Mouse (Mus musculus) embryonic facial prominence, embryonic 13.5 days (tissue): ENCODE measurements around the gene Sh3d19. TPM values are rescaled to one million over a fixed set of nuclear protein-coding genes. Genes with fewer than 3 reads are reported as not detected.
A peak's percentile ranks its signal among the peaks of the same experiment; 100 is the strongest.

Experiments used
- ATAC-seq: fragments of 200-750 bp; cut with Nextera tagmentation; 2 replicates; pipeline ENCODE4 v1.8.0; 2017; ENCODE audit warnings: low read depth; ENCODE audit not compliant: insufficient number of reproducible peaks, insufficient read depth, low FRiP score, low TSS enrichment
- H3K27ac ChIP-seq: fragments of 300-500 bp; sonication (generic); 2 replicates; pipeline ENCODE4 v1.5.1; 2015; ENCODE audit warnings: moderate library complexity, mild to moderate bottlenecking, inconsistent platforms
- H3K27me3 ChIP-seq: fragments of 300-500 bp; sonication (generic); 2 replicates; pipeline ENCODE4 v1.6.1; 2015; ENCODE audit warnings: mild to moderate bottlenecking, inconsistent platforms
- H3K36me3 ChIP-seq: fragments of 300-500 bp; sonication (generic); 2 replicates; pipeline ENCODE4 v1.6.1; 2015; ENCODE audit warnings: mild to moderate bottlenecking, inconsistent platforms
- H3K4me1 ChIP-seq: fragments of 300-500 bp; sonication (generic); 2 replicates; pipeline ENCODE4 v1.6.1; 2015; ENCODE audit warnings: inconsistent platforms
- H3K4me2 ChIP-seq: fragments of 300-500 bp; sonication (generic); 2 replicates; pipeline ENCODE4 v1.6.1; 2015; ENCODE audit warnings: moderate library complexity, mild to moderate bottlenecking, inconsistent platforms
- H3K4me3 ChIP-seq: fragments of 300-500 bp; sonication (generic); 2 replicates; pipeline ENCODE4 v1.5.1; 2015; ENCODE audit warnings: mild to moderate bottlenecking, inconsistent platforms
- H3K9ac ChIP-seq: fragments of 300-500 bp; sonication (generic); 2 replicates; pipeline ENCODE4 v1.6.1; 2015; ENCODE audit warnings: mild to moderate bottlenecking, inconsistent platforms
- H3K9me3 ChIP-seq: fragments of 300-500 bp; sonication (generic); 2 replicates; pipeline ENCODE4 v1.6.1; 2016; ENCODE audit warnings: inconsistent platforms
- WGBS: fragments of 180-500 bp; shearing (Covaris S2); methylation state at CpG from one replicate; pipeline ENCODE4 v1.1.7; 2015; ENCODE audit warnings: mixed read lengths; 5-methylcytosine and 5-hydroxymethylcytosine counted together
- polyA plus RNA-seq: library from polyadenylated mRNA; unstranded; fragments of >200 nt; fragmentation: Nextera tagmentation; extraction: Ambion mirVana; gene quantifications from 2 replicates; pipeline ENCODE4 v1.2.1, GENCODE M21; 2015

Gene Sh3d19
- polyA plus RNA-seq, 1 experiment from 2014 or later, result 26.2 TPM

- 78% methylated on average over 9 of the region's 9 CpGs for WGBS
- Histone ChIP-seq H3K9me3 (no peaks in the 10 kb centered on the region), H3K4me3 (no peak overlapping the region), H3K4me1 (peaks cover 29% of the 10 kb centered on the region), H3K27me3 (no peaks in the 10 kb centered on the region), H3K27ac (peak overlapping the region; percentile 86; the same call in 1 of the 2 replicates), H3K9ac (no peak overlapping the region), H3K4me2 (no peak overlapping the region), H3K36me3 (peaks cover 9% of the 10 kb centered on the region)
- ATAC-seq, result no peak
These were observed 67.1 kb downstream of the Sh3d19 start for GRCm38 (mm10) chr3:86037926-86038484.

DNA sequence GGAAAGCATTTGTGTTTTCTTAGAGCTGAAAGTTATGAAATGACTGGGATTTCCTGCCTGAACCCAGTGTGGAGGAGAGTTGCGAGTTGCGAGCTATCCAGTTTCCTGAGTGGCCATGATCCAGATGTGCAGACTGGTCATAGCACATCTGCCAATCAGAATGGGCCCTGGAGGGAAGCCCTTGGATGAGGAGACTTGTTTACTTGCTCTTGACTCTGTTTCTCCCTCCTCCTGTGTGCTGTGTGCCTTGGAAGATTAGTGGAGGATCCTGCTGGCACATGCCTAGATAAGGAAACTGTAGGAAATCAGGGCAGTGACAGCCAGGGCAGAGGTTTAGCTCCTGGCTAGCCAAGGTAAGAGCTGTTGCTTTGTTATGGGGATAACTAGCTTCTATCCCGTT, 67.7 kb downstream of the Sh3d19 start:
- peak overlapping the region; percentile 86 for H3K27ac ChIP-seq
- WGBS, result 12% methylated on average over 3 of the region's 3 CpGs
- ATAC-seq, result 0 out of 2 replicates have a peak, but pooled peaks have one; percentile 71

GRCm38 (mm10) chr3:86040286-86041201, 69.6 kb downstream of the Sh3d19 start:
- ATAC-seq, result no peak
- Histone ChIP-seq H3K9ac (no peak overlapping the region), H3K9me3 (no peaks in the 10 kb centered on the region), H3K36me3 (peaks cover 10% of the 10 kb centered on the region), H3K4me2 (peak overlapping the region; percentile 26; the same call in 1 of the 2 replicates), H3K27me3 (no peaks in the 10 kb centered on the region), H3K4me1 (peaks cover 29% of the 10 kb centered on the region), H3K4me3 (no peak overlapping the region), H3K27ac (peak overlapping the region; percentile 79; the same call in 1 of the 2 replicates)
- 61% methylated on average over 14 of the region's 14 CpGs for WGBS

More for the DNA sequence above, 67.7 kb downstream of the Sh3d19 start:
- H3K36me3 ChIP-seq, result peaks cover 8% of the 10 kb centered on the region
- peak overlapping the region; percentile 54; the same call in 1 of the 2 replicates for H3K9ac ChIP-seq
- H3K27me3 ChIP-seq, result no peaks in the 10 kb centered on the region
- H3K4me3 ChIP-seq, result 0 out of 2 replicates have a peak overlapping the region, but pooled peaks have one; percentile 5
- H3K4me1 ChIP-seq, result peaks cover 29% of the 10 kb centered on the region
- peak overlapping the region; percentile 42 for H3K4me2 ChIP-seq
- H3K9me3 ChIP-seq, result no peaks in the 10 kb centered on the region

DNA sequence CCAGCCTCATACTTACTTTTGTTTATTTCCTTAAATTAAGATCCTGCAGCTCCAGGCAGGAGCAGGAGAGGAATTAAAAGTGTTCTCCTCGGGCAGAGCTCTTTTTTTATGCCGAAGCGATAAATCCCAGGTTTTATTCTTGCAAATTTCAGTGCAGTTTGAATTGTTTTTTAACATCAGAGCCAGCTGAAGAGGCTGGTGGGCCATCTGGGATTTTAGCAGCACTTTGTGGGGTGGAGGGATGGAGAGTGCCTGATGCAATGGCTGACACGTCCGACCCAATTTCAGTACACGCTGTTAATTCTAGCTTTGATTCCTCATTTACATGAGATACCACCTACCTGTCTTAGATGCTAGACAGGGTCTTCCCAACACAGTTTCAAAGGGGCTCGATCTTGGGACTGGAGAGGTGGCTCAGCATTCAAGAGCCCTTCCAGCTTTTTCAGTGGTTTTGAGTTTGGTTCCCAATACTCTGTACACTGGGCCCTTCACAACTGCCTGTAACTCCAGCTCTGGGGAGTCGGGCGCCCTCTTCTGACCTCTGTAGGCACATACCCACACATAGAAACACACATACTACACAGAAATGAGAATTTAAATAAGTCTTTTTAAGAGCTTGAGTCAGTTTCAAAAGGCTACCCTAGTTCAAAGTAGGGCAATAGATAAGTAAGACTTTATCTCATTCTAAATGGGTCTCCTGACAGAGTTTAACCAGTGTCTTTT, 76.9 kb downstream of the Sh3d19 start:
- no peak overlapping the region for H3K4me2 ChIP-seq
- no peak overlapping the region for H3K27ac ChIP-seq
- H3K27me3 ChIP-seq, result no peaks in the 10 kb centered on the region
- ATAC-seq, result no peak
- H3K9me3 ChIP-seq, result no peaks in the 10 kb centered on the region
- H3K9ac ChIP-seq, result no peak overlapping the region
- H3K4me3 ChIP-seq, result no peak overlapping the region
- H3K36me3 ChIP-seq, result peaks cover 29% of the 10 kb centered on the region
- H3K4me1 ChIP-seq, result 0 out of 2 replicates have a peak, but pooled peaks cover 4% of the 10 kb centered on the region
- WGBS, result 92% methylated on average over 9 of the region's 9 CpGs

- 0 out of 2 replicates have a peak, but pooled peaks cover 10% of the 10 kb centered on the region for H3K4me1 ChIP-seq
- no peaks in the 10 kb centered on the region for H3K27me3 ChIP-seq
- H3K4me3 ChIP-seq, result no peak overlapping the region
- H3K9me3 ChIP-seq, result no peaks in the 10 kb centered on the region
- no peak overlapping the region for H3K9ac ChIP-seq
- peaks cover 24% of the 10 kb centered on the region for H3K36me3 ChIP-seq
- no peak for ATAC-seq
- no peak overlapping the region for H3K4me2 ChIP-seq
- no peak overlapping the region for H3K27ac ChIP-seq
- WGBS, result 82% methylated on average over 2 of the region's 2 CpGs
These were observed 78.1 kb downstream of the Sh3d19 start for GRCm38 (mm10) chr3:86049041-86049440.

DNA sequence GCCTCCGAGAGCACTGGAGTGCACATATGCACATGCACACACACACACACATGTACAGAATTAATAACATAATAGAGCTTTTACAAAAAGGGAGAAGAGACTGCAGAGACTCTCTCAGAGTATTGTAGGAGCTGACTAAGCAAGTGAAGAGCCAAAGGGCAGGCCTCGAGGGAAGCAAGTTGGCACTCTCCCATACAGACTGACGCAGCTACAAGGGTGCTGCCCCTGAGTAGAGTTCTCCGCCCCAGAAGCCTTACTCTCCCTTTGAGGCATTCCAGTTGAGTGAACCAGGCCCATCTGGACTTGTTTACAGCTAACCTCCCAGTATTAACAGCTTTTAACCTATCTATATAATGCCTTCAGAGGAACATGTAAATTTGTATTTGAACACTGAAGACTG, 85.8 kb downstream of the Sh3d19 start:
- no peak for ATAC-seq
- peaks cover 35% of the 10 kb centered on the region for H3K4me1 ChIP-seq

GRCm38 (mm10) chr3:86057436-86058095, 86.7 kb downstream of the Sh3d19 start:
- Histone ChIP-seq H3K27ac (peak overlapping the region; percentile 62; the same call in 1 of the 2 replicates), H3K4me1 (peaks cover 33% of the 10 kb centered on the region), H3K27me3 (no peaks in the 10 kb centered on the region), H3K9me3 (no peaks in the 10 kb centered on the region), H3K4me2 (no peak overlapping the region), H3K4me3 (no peak overlapping the region), H3K9ac (no peak overlapping the region), H3K36me3 (no peaks in the 10 kb centered on the region)
- 59% methylated on average over 6 of the region's 6 CpGs for WGBS
- ATAC-seq, result no peak

More for the DNA sequence above, 85.8 kb downstream of the Sh3d19 start:
- H3K9ac ChIP-seq, result no peak overlapping the region
- H3K4me3 ChIP-seq, result no peak overlapping the region
- H3K27me3 ChIP-seq, result no peaks in the 10 kb centered on the region
- H3K9me3 ChIP-seq, result no peaks in the 10 kb centered on the region
- no peaks in the 10 kb centered on the region for H3K36me3 ChIP-seq
- 58% methylated on average over 4 of the region's 4 CpGs for WGBS
- H3K27ac ChIP-seq, result 0 out of 2 replicates have a peak overlapping the region, but pooled peaks have one; percentile 24
- no peak overlapping the region for H3K4me2 ChIP-seq

GRCm38 (mm10) chr3:86069646-86070250, 98.8 kb downstream of the Sh3d19 start:
- ATAC-seq, result no peak
- Histone ChIP-seq H3K4me1 (peaks cover 24% of the 10 kb centered on the region), H3K9ac (no peak overlapping the region), H3K4me3 (no peak overlapping the region), H3K9me3 (no peaks in the 10 kb centered on the region), H3K27me3 (no peaks in the 10 kb centered on the region), H3K4me2 (no peak overlapping the region), H3K36me3 (no peaks in the 10 kb centered on the region), H3K27ac (peak overlapping the region; percentile 39)
- 85% methylated on average over 11 of the region's 11 CpGs for WGBS

GRCm38 (mm10) chr3:86070799-86071198, 99.9 kb downstream of the Sh3d19 start:
- Histone ChIP-seq H3K27me3 (no peaks in the 10 kb centered on the region), H3K9ac (no peak overlapping the region), H3K36me3 (no peaks in the 10 kb centered on the region), H3K27ac (peak overlapping the region; percentile 72), H3K9me3 (no peaks in the 10 kb centered on the region), H3K4me2 (no peak overlapping the region), H3K4me1 (peaks cover 24% of the 10 kb centered on the region), H3K4me3 (no peak overlapping the region)
- 82% methylated on average over 7 of the region's 7 CpGs for WGBS
- ATAC-seq, result no peak

- Histone ChIP-seq H3K4me2 (no peak overlapping the region), H3K36me3 (no peaks in the 10 kb centered on the region), H3K4me1 (peaks cover 24% of the 10 kb centered on the region), H3K9me3 (no peaks in the 10 kb centered on the region), H3K4me3 (no peak overlapping the region), H3K9ac (no peak overlapping the region), H3K27ac (no peak overlapping the region), H3K27me3 (no peaks in the 10 kb centered on the region)
- WGBS, result 81% methylated on average over 3 of the region's 3 CpGs
- no peak for ATAC-seq
These were observed 101.2 kb downstream of the Sh3d19 start for GRCm38 (mm10) chr3:86072066-86072465.
